Mouse (Mus musculus) hindbrain, embryonic 13.5 days (tissue): ENCODE results near the gene Cenpv. TPM values are rescaled to one million over a fixed set of nuclear protein-coding genes. Genes with fewer than 3 reads are reported as not detected.

Source experiments
- ATAC-seq: fragments of 200-750 bp; cut with Nextera tagmentation; 2 replicates; pipeline ENCODE4 v1.8.0; 2017; ENCODE audit warnings: moderate TSS enrichment; ENCODE audit not compliant: low FRiP score
- H3K27ac ChIP-seq: fragments of 300-500 bp; sonication (generic); 2 replicates; pipeline ENCODE4 v1.5.1; 2015; ENCODE audit warnings: inconsistent platforms, mild to moderate bottlenecking, moderate library complexity
- H3K27me3 ChIP-seq: fragments of 300-500 bp; sonication (generic); 2 replicates; pipeline ENCODE4 v1.6.1; 2015; ENCODE audit warnings: mild to moderate bottlenecking, inconsistent platforms
- H3K36me3 ChIP-seq: fragments of 300-500 bp; sonication (generic); 2 replicates; pipeline ENCODE4 v1.6.1; 2015; ENCODE audit warnings: mild to moderate bottlenecking, inconsistent platforms
- H3K4me1 ChIP-seq: fragments of 300-500 bp; sonication (generic); replicated peaks from 2 replicates; pipeline ENCODE4 v1.6.1; 2015; ENCODE audit warnings: inconsistent platforms
- H3K4me2 ChIP-seq: fragments of 300-500 bp; sonication (generic); 2 replicates; pipeline ENCODE4 v1.6.1; 2015; ENCODE audit warnings: inconsistent platforms, mild to moderate bottlenecking, moderate library complexity
- H3K4me3 ChIP-seq: fragments of 300-500 bp; sonication (generic); 2 replicates; pipeline ENCODE4 v1.5.1; 2015; ENCODE audit warnings: mild to moderate bottlenecking, inconsistent platforms
- H3K9ac ChIP-seq: fragments of 300-500 bp; sonication (generic); 2 replicates; pipeline ENCODE4 v1.6.1; 2015; ENCODE audit warnings: mild to moderate bottlenecking, inconsistent platforms
- H3K9me3 ChIP-seq: fragments of 300-500 bp; sonication (generic); 2 replicates; pipeline ENCODE4 v1.6.1; 2016; ENCODE audit warnings: inconsistent platforms
- WGBS: fragments of 180-500 bp; shearing (Covaris S2); methylation state at CpG from one replicate; pipeline ENCODE4 v1.1.7; 2015; 5-methylcytosine and 5-hydroxymethylcytosine counted together
- polyA plus RNA-seq: library from polyadenylated mRNA; unstranded; fragments of >200 nt; fragmentation: Nextera tagmentation; extraction: Ambion mirVana; gene quantifications from 2 replicates; pipeline ENCODE4 v1.2.1, GENCODE M21; 2015

The Cenpv gene
- polyA plus RNA-seq, 1 experiment from 2014 or later = 55.5 TPM

DNA sequence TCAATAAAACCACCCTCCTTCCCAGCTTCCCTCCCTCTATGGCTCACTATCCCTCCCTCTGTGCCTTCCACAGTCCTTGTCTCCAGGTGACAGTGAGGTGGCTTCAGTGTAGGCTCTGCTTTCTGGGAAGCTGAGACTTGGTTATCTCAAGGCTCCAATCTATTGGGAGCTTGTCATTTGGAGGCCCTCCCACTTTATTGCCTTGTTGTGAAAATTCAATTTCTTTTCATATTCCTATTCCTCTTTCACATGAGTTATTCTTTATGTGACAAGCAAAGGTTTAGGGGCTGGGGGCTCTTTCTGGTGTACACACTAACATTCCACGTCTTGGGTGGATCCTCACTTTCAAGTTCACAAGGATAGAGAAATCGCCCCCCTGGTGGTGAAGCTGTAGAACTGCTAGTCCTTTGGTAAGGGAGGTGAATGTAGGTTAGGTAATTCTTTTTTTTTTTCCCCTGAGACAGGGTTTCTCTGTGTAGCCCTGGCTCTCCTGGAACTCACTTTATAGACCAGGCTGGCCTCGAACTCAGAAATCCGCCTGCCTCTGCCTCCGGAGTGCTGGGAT is 42.8 kb downstream of the Cenpv start:
- WGBS = 56% methylated on average over 5 of the region's 5 CpGs
- no peak overlapping the region for H3K9ac ChIP-seq
- ATAC-seq = no peak
- H3K27me3 ChIP-seq = no peaks in the 10 kb centered on the region
- H3K4me2 ChIP-seq = no peak overlapping the region
- H3K9me3 ChIP-seq = no peaks in the 10 kb centered on the region
- peaks cover 6% of the 10 kb centered on the region for H3K4me1 ChIP-seq
- H3K27ac ChIP-seq = no peak overlapping the region
- no peaks in the 10 kb centered on the region for H3K36me3 ChIP-seq
- no peak overlapping the region for H3K4me3 ChIP-seq

- no peak overlapping the region for H3K4me3 ChIP-seq
- 29% methylated on average over 10 of the region's 10 CpGs for WGBS
- H3K36me3 ChIP-seq = no peaks in the 10 kb centered on the region
- H3K9me3 ChIP-seq = no peaks in the 10 kb centered on the region
- H3K27ac ChIP-seq = no peak overlapping the region
- peaks cover 6% of the 10 kb centered on the region for H3K4me1 ChIP-seq
- ATAC-seq = no peak
- H3K9ac ChIP-seq = no peak overlapping the region
- no peak overlapping the region for H3K4me2 ChIP-seq
- no peaks in the 10 kb centered on the region for H3K27me3 ChIP-seq
These were observed 43.7 kb downstream of the Cenpv start for GRCm38 (mm10) chr11:62495276-62495801.

GRCm38 (mm10) chr11:62494754-62495275 is 44.2 kb downstream of the Cenpv start:
- Histone ChIP-seq H3K9me3 (no peaks in the 10 kb centered on the region), H3K4me1 (peaks cover 6% of the 10 kb centered on the region), H3K27me3 (no peaks in the 10 kb centered on the region), H3K27ac (no peak overlapping the region), H3K36me3 (no peaks in the 10 kb centered on the region), H3K4me2 (no peak overlapping the region), H3K9ac (no peak overlapping the region), H3K4me3 (no peak overlapping the region)
- ATAC-seq = no peak
- WGBS = 3% methylated on average over 6 of the region's 6 CpGs

DNA sequence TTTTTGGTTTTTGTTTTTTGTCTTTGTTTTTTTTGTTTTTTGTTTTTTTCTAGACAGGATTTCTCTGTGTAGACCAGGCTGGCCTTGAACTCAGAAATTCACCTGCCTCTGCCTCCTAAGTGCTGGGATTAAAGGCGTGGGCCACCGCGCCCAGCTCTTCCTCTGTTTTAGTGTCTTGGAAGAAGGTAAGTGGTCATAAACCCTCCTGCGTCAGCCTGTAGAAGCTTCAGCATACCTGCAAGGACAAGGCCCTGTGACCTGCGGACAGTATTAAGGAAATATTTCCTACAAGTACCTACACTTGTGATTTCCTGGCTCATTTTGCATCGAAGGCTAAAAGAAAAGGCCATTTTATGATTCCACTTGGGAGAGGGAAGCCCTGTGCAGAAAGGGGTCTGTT is 45.4 kb downstream of the Cenpv start:
- Histone ChIP-seq H3K4me3 (no peak overlapping the region), H3K4me1 (peaks cover 6% of the 10 kb centered on the region), H3K27ac (no peak overlapping the region), H3K36me3 (no peaks in the 10 kb centered on the region), H3K9ac (no peak overlapping the region), H3K4me2 (no peak overlapping the region), H3K9me3 (no peaks in the 10 kb centered on the region), H3K27me3 (no peaks in the 10 kb centered on the region)
- no peak for ATAC-seq
- 94% methylated on average over 6 of the region's 6 CpGs for WGBS

DNA sequence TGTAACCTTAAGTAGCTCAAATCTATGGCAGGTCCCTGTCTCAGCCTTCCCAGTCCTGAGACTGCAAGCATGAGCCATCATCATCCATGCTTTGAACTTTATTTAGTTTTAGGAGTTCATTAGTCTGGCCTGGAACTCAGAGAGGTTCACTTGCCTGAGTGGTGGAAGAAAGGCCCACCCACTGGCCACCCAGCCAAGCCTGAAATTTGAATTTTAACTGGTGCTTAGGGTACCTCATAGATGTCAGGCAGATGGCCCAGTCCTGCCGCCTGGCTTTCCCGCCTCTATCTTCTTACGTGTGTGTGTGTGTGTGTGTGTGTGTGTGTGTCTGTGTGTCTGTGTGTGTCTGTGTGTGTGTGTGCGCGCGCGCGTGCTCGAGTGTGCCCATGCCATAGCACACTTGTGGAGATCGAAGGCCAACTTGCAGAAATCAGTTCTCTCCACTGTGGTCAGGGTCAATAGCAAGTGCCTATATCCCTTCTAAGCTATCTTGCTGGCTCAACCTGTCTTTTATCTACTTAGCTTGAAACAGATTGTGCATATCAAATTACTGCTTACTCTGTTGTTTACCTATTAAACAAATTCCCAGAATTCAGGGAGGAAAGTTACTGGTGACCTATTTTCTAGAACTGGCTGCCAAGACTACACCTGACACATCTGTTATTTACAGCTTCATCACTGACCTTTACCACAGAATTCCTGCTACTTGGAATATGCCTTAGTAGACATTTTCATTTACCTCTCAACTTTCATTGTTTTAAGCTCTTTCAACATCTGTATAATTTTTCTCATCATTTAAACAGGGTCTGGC is 51.3 kb downstream of the Cenpv start:
- no peak overlapping the region for H3K27ac ChIP-seq
- H3K4me3 ChIP-seq = no peak overlapping the region
- H3K9ac ChIP-seq = no peak overlapping the region
- ATAC-seq = no peak
- H3K27me3 ChIP-seq = no peaks in the 10 kb centered on the region
- H3K36me3 ChIP-seq = no peaks in the 10 kb centered on the region
- no peaks in the 10 kb centered on the region for H3K9me3 ChIP-seq
- H3K4me2 ChIP-seq = no peak overlapping the region
- 98% methylated on average over 10 of the region's 10 CpGs for WGBS
- no peaks in the 10 kb centered on the region for H3K4me1 ChIP-seq

GRCm38 (mm10) chr11:62486949-62487348 is 52.1 kb downstream of the Cenpv start:
- no peak overlapping the region for H3K9ac ChIP-seq
- H3K27me3 ChIP-seq = no peaks in the 10 kb centered on the region
- no peak overlapping the region for H3K27ac ChIP-seq
- no peak overlapping the region for H3K4me2 ChIP-seq
- H3K36me3 ChIP-seq = no peaks in the 10 kb centered on the region
- H3K4me3 ChIP-seq = no peak overlapping the region
- H3K4me1 ChIP-seq = no peaks in the 10 kb centered on the region
- H3K9me3 ChIP-seq = no peaks in the 10 kb centered on the region
- 100% methylated on average over 1 of the region's 1 CpGs for WGBS
- no peak for ATAC-seq

DNA sequence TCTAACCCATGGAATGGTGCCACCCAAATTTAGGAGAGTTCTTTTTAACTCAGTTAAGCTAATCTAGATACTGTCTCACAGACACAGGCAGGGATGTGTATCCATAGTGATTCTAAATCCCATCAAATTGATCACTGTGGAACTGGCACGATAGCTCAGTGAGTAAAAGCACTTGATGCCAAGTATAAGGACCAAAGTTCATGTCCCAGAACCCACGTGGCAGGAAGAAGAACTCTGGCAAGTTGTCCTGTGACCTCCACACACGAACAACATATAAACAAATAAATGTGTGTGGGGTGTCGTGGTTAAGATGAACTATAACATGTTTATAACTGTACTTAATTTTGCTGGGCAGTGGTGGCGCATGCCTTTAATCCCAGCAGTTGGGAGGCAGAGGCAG is 59.5 kb downstream of the Cenpv start:
- Histone ChIP-seq H3K4me3 (no peak overlapping the region), H3K9me3 (no peaks in the 10 kb centered on the region), H3K4me2 (no peak overlapping the region), H3K4me1 (0 out of 2 replicates have a peak, but pooled peaks cover 2% of the 10 kb centered on the region), H3K27me3 (no peaks in the 10 kb centered on the region), H3K36me3 (no peaks in the 10 kb centered on the region), H3K27ac (no peak overlapping the region), H3K9ac (no peak overlapping the region)
- 91% methylated on average over 5 of the region's 5 CpGs for WGBS
- ATAC-seq = no peak

GRCm38 (mm10) chr11:62478931-62479330 is 60.1 kb downstream of the Cenpv start:
- no peak overlapping the region for H3K4me2 ChIP-seq
- no peaks in the 10 kb centered on the region for H3K36me3 ChIP-seq
- H3K4me3 ChIP-seq = no peak overlapping the region
- H3K4me1 ChIP-seq = 0 out of 2 replicates have a peak, but pooled peaks cover 2% of the 10 kb centered on the region
- H3K9me3 ChIP-seq = no peaks in the 10 kb centered on the region
- no peak overlapping the region for H3K9ac ChIP-seq
- ATAC-seq = no peak
- H3K27me3 ChIP-seq = no peaks in the 10 kb centered on the region
- WGBS = 88% methylated on average over 6 of the region's 6 CpGs
- peak overlapping the region; percentile 13; the same call in 1 of the 2 replicates for H3K27ac ChIP-seq

- no peak overlapping the region for H3K9ac ChIP-seq
- no peak overlapping the region for H3K4me3 ChIP-seq
- no peak overlapping the region for H3K4me2 ChIP-seq
- no peaks in the 10 kb centered on the region for H3K27me3 ChIP-seq
- 97% methylated on average over 4 of the region's 4 CpGs for WGBS
- ATAC-seq = no peak
- H3K27ac ChIP-seq = no peak overlapping the region
- no peaks in the 10 kb centered on the region for H3K9me3 ChIP-seq
- no peaks in the 10 kb centered on the region for H3K36me3 ChIP-seq
- 0 out of 2 replicates have a peak, but pooled peaks cover 2% of the 10 kb centered on the region for H3K4me1 ChIP-seq
These were observed 62.9 kb downstream of the Cenpv start for GRCm38 (mm10) chr11:62476156-62476555.

Other genes with a start within 250 kb of the Cenpv start
- gene Pigl, start 80.8 kb downstream of the Cenpv start, polyA plus RNA-seq = 7.4 and 8.1 TPM in 2 replicates
- 163 and 170 TPM in 2 replicates for gene Ncor1, start 80.7 kb downstream of the Cenpv start, polyA plus RNA-seq
- gene Ubb, start 11.9 kb upstream of the Cenpv start, polyA plus RNA-seq = 4,618 and 4,725 TPM in 2 replicates
- 21.5 and 21.7 TPM in 2 replicates for gene Trpv2, start 35.2 kb upstream of the Cenpv start, polyA plus RNA-seq
- gene Lrrc75a, start 109.3 kb upstream of the Cenpv start, polyA plus RNA-seq = 10.0 and 10.4 TPM in 2 replicates
- 22.8 and 24.9 TPM in 2 replicates for gene Mmgt2, start 109.4 kb upstream of the Cenpv start, polyA plus RNA-seq
- 21.0 and 21.3 TPM in 2 replicates for gene Zfp287, start 192.6 kb upstream of the Cenpv start, polyA plus RNA-seq
- gene Gm10428, start 213.8 kb upstream of the Cenpv start, polyA plus RNA-seq = not detected in 2 replicates